Mouse (Mus musculus) mouse embryonic stem cell (cell line): Measurements from ENCODE around the gene Thnsl1.
"Not testable (repeated sequence)": the region's sequence is repeated elsewhere in the genome, so short reads cannot be mapped to it uniquely, and the experiment has no call there.

ENCODE experiments used
- in situ Hi-C, 2 experiments: fragments of 300-500 bp; cut with MboI; formaldehyde crosslinking; loops; 1 replicate in 1 of 2; 3 replicates in 1 of 2; pipeline ENCODE4 v1.14.3; 2019 to 2020; ENCODE audit warnings: low sequenced_read_pairs in 2 of 2, low pct_unique_long_range_greater_than_20kb in 1 of 2, mixed read lengths in 1 of 2; ENCODE audit not compliant: unreplicated experiment in 1 of 2

Gene Thnsl1

DNA sequence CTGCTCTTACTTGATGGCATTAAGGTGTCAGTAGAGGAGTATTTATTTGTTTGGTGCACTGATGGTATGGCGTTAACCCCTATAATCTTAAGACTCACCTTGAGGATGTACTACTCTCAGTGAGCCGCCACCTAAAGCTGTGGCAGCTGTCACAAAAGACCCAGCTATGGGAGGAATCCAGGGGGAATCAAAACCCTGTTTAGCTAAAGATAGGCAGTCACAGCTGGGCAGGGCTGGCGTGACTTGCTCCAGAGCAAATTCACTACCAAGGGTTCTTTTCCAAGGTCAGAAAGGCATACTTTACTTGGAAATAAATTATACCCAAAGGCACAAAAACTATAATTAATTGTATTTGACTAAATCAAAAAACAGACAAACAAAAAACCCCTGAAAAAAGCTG is 25.6 kb downstream of the Thnsl1 start:
- in situ Hi-C loops = no loop called here

DNA sequence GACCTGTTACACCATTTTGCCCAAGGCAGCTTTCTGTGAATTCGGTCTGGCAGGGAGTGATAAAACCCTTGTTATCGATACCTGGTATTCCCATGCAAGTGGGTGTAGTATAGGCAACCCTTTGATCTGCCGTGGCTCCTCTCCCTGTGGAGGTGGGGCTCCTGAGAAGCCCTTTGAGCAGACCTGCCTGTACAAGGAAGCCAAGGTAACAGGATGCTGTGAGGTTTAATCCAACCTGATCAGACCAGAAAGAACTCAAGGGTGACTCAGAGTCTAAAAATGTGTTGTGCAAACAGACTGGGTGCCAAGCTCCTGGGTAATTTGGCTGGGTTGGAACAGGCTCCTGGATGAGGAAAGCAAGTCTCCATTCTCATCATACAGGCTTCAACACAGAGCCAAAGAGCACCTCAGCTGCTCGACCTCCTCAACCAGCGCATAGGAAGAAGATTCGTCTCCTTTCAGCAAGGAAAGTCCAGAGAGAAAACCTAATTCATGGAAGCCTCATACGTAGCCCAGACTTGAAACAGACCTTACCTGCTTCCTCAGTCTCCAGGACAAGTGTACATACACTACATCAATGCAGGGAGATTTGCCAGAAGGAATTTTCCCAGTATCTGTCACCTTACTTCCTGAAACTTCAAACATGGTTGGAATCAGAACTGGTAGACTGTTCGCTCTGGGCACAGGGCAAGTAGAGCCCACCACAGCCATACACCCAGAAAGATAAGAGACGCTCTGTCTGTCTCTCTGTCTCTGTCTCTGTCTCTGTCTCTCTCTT is 29.5 kb downstream of the Thnsl1 start:
- in situ Hi-C loops = no loop called here

DNA sequence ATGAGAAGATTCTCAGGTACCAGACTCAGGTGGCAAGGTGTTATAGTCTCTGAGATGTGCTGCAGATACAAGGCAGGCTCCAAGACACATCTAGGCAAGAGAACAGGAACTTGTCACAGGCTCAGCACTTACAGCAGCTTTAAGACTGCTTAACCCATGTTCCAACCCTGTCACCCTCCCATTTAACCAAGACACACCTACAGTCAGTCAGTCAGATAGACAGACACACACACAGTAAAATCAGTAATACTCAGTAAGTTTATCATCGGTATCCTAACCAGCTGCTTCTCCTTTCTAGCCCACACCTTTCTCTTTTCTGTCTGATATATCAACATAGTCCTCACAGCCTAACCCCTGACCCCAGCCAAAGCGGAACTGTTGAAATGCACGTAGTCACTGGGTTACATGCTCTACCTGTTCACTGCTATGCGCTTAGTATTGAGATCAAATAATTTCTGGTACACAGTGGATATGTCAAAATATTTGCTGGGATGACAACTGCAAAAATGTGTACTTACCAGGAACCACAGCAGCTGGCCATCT is 30.4 kb downstream of the Thnsl1 start:
- in situ Hi-C loops = no loop called here

DNA sequence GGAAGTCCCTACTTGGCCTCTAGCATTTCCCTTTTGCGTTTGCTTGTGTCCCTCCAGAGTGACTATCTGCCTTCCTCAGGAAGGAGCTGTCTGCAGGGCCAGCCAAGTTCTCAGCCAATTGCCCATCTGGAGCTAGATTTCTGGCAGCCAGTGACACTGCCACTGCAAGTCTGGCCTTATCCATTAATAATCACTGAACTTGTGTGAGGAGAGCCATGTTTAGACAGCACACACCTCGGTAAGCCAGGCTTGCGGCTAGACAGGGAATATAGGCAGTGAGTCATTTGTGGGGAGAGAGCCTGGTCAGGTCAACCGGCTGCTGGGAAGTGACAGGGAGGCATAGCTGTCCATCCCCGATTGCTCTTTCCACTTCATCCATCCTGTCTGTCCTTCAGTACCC is 31.3 kb downstream of the Thnsl1 start:
- in situ Hi-C loops = no loop called here

DNA sequence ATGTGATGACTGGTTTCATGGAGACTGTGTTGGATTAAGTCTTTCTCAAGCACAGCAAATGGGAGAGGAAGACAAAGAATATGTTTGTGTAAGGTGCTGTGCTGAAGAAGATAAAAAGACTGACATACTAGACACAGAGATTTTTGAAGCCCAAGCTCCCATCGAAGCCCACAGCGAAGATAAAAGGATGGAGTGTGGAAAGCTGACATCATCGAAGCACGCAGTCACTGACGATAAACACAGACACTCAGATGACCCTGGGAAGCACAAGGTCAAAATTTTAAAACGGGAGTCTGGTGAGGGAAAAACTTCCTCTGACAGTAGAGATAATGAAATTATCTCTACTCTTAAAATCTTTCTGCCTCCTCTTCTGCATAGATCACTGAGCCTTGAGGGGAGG is 38.6 kb downstream of the Thnsl1 start:
- in situ Hi-C loops = not testable (repeated sequence)

DNA sequence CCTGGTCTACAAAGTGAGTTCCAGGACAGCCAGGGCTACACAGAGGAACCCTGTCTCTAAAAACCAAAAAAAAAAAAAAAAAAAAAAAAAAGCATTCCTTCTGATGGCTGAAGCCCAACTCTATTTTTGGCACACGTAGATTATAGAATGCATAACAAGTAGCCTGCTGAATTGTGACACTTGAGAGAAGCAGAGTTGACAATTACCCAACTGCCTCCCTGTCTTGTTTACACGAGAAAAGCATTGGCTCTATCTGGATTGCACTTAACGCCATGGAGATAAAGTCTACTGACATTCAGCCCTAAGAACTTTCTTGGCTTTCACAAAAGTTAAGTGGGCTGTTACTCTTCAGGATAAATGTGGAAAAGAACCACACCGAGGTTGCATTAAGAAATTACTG is 39.5 kb downstream of the Thnsl1 start:
- in situ Hi-C loops = no loop called here

DNA sequence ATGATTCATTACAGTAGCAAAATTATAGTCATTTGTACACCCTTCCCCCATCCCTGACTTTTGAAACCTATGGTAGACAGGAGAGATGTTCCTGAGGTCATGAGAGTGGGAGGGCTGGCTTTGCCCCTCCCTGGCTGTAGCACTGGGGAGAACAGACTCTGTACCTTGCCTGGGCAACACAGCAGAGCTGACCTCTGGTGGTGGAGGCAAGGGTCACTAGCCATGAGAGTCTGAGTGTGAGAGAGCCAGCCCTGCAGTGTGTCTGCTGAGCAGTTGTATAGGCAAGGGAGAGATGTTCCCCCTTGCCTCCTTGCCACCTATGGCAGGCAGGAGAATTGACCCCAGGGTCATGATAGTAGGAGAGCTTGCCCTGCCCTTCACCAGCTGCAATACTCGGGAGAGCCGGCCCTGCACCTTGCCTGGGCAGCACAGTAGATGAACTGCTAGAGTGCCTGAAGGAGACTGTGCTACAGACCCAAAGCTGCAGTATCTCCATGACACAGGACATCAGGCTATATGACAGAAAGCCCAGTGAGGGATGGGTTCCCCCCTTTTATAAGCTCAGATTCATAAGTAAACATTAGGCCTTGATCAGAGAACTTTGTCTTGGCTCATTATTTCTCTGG is 40.1 kb downstream of the Thnsl1 start:
- in situ Hi-C loops = no loop called here

DNA sequence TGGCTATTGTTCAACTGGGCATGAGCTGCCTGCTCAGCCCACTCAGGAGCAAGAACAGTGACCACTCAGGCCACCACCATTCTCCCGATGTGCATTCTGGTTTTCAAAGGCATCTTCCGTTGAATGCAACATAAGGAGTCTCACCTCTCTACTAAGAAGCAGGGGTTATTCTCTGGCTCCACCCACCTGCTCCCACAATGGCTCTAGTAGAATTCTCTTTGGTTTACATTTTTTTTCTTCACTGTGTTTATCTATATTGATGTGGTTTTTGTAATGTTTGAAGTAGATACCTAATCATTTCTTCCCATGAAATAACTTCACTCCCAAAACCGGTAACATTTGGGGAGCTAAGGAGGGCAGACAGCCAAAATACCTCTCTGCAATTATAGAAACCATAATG is 48.1 kb downstream of the Thnsl1 start:
- in situ Hi-C loops = no loop called here

DNA sequence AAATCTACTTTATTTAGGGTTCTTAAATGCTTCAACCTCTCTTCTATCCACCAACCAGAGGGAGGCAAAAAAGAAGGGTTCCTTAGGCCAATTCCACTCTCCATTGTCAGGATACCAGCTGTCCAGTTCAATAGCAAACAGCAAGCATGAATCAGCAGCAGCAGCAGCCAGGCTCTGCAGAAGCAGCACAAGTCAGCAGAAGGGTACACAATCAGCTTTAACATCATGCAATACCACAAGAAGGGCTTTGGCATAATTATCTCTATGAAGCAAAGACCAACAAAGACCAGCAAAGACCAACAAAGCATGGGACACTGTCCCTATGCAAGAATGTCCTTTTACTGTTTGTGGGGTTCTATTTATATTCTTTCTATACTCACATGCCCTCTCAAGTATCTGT is 48.8 kb downstream of the Thnsl1 start:
- in situ Hi-C loops = no loop called here

DNA sequence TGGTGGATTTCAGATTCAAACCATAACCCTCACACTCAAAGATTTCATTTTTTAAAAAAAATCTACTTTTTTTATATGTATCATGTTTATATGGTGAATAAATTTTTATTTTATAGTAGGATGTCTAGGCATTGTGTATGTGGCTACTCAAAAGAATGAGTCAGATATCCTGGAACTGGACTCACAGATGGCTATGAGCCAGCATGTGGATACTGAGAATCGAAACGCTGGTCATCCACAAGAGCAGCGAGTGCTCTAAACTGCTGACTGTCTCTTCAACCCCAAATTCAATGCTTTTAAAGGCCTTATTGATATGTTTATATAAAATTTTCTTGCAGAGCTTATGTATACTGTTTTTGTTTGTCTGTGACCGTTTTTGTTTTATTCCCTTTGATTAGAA is 52.8 kb downstream of the Thnsl1 start:
- in situ Hi-C loops = no loop called here

DNA sequence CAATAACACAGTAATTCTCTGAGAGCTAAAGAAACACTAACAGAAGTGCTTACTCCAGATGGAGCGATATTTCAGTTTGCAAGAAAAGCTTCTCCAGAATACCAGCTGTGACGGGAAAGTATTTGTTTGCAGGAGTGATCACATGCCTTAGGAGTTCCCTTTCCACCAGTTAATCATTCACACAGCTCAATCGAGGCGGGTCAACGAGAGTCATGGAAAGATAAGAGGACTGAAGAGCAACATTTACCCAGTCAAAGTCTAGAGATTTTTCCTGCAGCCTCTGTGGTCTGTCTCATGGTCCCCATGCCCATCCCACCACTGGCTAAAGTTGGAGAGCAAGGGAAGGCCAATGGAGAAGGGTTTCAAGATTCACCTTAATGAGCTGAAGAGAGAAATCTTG is 53.6 kb downstream of the Thnsl1 start:
- in situ Hi-C loops = no loop called here

DNA sequence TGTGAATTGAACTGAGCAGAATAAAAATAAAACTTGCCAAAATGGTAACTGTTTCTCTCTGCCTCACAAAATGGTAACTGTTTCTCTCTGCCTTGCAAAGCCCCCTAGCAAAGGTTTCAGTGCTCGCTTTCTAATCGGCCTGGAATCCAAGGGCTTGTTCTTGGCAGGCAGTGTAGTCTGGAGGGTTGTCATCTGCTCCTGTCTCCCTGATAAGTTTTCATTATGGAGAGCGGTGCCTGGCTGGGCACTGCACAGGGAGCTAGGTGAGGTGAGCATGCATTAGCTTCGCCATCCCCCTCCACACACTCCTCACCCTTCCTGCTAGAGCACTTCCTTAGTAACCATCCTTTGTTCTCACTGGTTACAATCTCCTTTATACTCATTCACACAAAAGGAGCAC is 54.5 kb downstream of the Thnsl1 start:
- in situ Hi-C loops = no loop called here

DNA sequence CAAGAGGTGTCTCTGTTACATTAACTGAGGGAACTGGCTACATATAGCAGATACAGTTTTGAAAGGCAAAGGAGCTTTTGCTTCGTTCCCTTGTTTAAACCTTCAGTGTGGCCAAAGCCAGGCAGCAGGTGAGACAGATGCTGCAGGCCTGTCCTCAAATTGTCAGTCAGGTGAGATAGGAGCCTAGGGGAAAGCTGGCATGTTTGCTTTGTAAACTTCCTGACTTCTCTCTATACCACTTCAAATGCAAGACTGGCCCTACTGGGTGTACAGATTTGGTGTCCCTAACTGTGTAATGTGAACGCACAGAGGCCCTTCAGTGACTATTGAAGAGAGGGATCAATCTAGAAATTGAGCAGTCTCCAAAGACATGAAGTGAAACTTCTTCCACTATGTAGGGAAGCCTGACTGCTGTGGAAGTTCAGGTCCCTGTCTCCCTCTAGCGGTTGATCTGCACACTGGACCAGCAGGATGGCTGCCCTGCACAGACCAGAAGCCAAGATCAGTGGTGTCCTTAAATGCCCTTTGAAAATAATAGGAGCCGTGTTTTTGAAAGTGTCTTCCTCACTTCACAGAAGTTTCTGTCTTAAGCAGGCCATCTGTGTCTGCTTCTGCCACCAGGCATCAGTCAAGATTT is 56.0 kb downstream of the Thnsl1 start:
- in situ Hi-C loops = no loop called here

DNA sequence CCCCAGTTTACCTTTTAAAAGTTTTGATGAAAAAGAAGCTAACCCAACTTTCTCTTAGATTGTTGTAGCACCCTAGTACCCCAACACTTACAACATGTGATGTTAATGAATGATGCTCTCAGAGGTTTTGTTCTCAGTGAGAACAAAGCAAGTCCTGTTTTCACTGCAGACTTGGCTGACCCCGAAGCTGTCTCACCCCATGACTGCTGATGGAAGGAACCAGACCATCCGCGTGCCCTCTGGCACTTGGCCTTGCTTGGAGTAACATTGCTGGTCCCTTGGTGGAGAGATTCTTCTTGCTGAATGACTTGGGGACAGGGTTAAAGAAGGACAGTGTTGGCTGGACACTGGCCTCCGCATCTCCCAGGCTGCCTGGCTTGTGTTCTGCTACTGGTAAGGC is 58.5 kb downstream of the Thnsl1 start:
- in situ Hi-C loops = no loop called here
